Mouse (Mus musculus): ENCODE measurements around the gene Galnt15. TPM values are rescaled to one million over a fixed set of nuclear protein-coding genes. Genes with fewer than 3 reads are reported as not detected.

Gene Galnt15
- total RNA-seq, 2 experiments from 2014 or later, result 1.3 to 2.0 TPM

- intact Hi-C loops (cut with DNase I), result no loop called here
Observed at GRCm38 (mm10) chr14:32029411-32029992, 713 bp downstream of the Galnt15 start.

GRCm38 (mm10) chr14:32030073-32030472, 1.3 kb downstream of the Galnt15 start:
- intact Hi-C loops (cut with DNase I), result no loop called here
- DNase-seq (ENCODE audit: low spot score in 2 of 2), result no peak

More at GRCm38 (mm10) chr14:32029411-32029992, 713 bp downstream of the Galnt15 start:
- DNase-seq (ENCODE audit: low spot score in 2 of 2), result no peak

GRCm38 (mm10) chr14:32032522-32032921, 3.7 kb downstream of the Galnt15 start:
- intact Hi-C loops (cut with DNase I), result loop anchor here (1.0 to 2.0 kb wide), 2 partner anchors 77 to 238 kb away; no protein-coding TSS in a partner anchor
- DNase-seq (ENCODE audit: low spot score in 2 of 2), result peak; percentile 74 to 81

GRCm38 (mm10) chr14:32036482-32036881, 7.7 kb downstream of the Galnt15 start:
- no peak for DNase-seq (ENCODE audit: low spot score in 2 of 2)
- intact Hi-C loops (cut with DNase I), result no loop called here

GRCm38 (mm10) chr14:32037661-32038252, 9.0 kb downstream of the Galnt15 start:
- intact Hi-C loops (cut with DNase I), result no loop called here
- no peak for DNase-seq (ENCODE audit: low spot score in 2 of 2)

GRCm38 (mm10) chr14:32042108-32042507, 13.3 kb downstream of the Galnt15 start:
- no peak for DNase-seq (ENCODE audit: low spot score in 2 of 2)
- intact Hi-C loops (cut with DNase I), result no loop called here

GRCm38 (mm10) chr14:32046357-32046756, 17.6 kb downstream of the Galnt15 start:
- intact Hi-C loops (cut with DNase I), result no loop called here
- DNase-seq (ENCODE audit: low spot score in 2 of 2), result no peak

GRCm38 (mm10) chr14:32050171-32050570, 21.4 kb downstream of the Galnt15 start:
- DNase-seq (ENCODE audit: low spot score in 2 of 2), result no peak
- intact Hi-C loops (cut with DNase I), result no loop called here

- intact Hi-C loops (cut with DNase I), result no loop called here
- DNase-seq (ENCODE audit: low spot score in 2 of 2), result no peak
Observed at GRCm38 (mm10) chr14:32053895-32054294, 25.1 kb downstream of the Galnt15 start.

- no peak for DNase-seq (ENCODE audit: low spot score in 2 of 2)
- intact Hi-C loops (cut with DNase I), result no loop called here
Observed at GRCm38 (mm10) chr14:32054788-32055187, 26.0 kb downstream of the Galnt15 start.

GRCm38 (mm10) chr14:32055781-32056180, 27.0 kb downstream of the Galnt15 start:
- intact Hi-C loops (cut with DNase I), result no loop called here
- no peak for DNase-seq (ENCODE audit: low spot score in 2 of 2)

- DNase-seq (ENCODE audit: low spot score in 2 of 2), result no peak
- intact Hi-C loops (cut with DNase I), result no loop called here
Observed at GRCm38 (mm10) chr14:32056675-32057074, 27.9 kb downstream of the Galnt15 start.

- intact Hi-C loops (cut with DNase I), result no loop called here
Observed at GRCm38 (mm10) chr14:32057664-32058063, 28.9 kb downstream of the Galnt15 start.

GRCm38 (mm10) chr14:32061398-32061797, 32.6 kb downstream of the Galnt15 start:
- no peak for DNase-seq (ENCODE audit: low spot score in 2 of 2)
- intact Hi-C loops (cut with DNase I), result no loop called here

More at GRCm38 (mm10) chr14:32057664-32058063, 28.9 kb downstream of the Galnt15 start:
- DNase-seq (ENCODE audit: low spot score in 2 of 2), result no peak

- intact Hi-C loops (cut with DNase I), result no loop called here
- DNase-seq (ENCODE audit: low spot score in 2 of 2), result no peak
Observed at GRCm38 (mm10) chr14:32072807-32073206, 44.0 kb downstream of the Galnt15 start.

GRCm38 (mm10) chr14:32073211-32073685, 44.5 kb downstream of the Galnt15 start:
- peak; percentile 42 to 85 for DNase-seq (ENCODE audit: low spot score in 2 of 2)

GRCm38 (mm10) chr14:32073901-32074300, 45.1 kb downstream of the Galnt15 start:
- no peak for DNase-seq (ENCODE audit: low spot score in 2 of 2)
- intact Hi-C loops (cut with DNase I), result no loop called here

More at GRCm38 (mm10) chr14:32073211-32073685, 44.5 kb downstream of the Galnt15 start:
- intact Hi-C loops (cut with DNase I), result no loop called here

GRCm38 (mm10) chr14:32076896-32077575, 48.2 kb downstream of the Galnt15 start:
- intact Hi-C loops (cut with DNase I), result loop anchor here (2.0 to 5.0 kb wide), 3 partner anchors 122 to 420 kb away; no protein-coding TSS in a partner anchor
- DNase-seq (ENCODE audit: low spot score in 2 of 2), result peak; percentile 38 to 67

GRCm38 (mm10) chr14:32081026-32081425, 52.2 kb downstream of the Galnt15 start:
- peak; percentile 17 to 55 for DNase-seq (ENCODE audit: low spot score in 2 of 2)
- intact Hi-C loops (cut with DNase I), result no loop called here

GRCm38 (mm10) chr14:32082891-32083290, 54.1 kb downstream of the Galnt15 start:
- no peak for DNase-seq (ENCODE audit: low spot score in 2 of 2)
- intact Hi-C loops (cut with DNase I), result no loop called here

Measured in left cerebral cortex, postnatal 25 days (tissue).